Mouse (Mus musculus) embryo, embryonic 10.5 days (tissue): ENCODE data around the gene Ndufaf2.

Source experiments
- DNase-seq: peaks from one replicate; pipeline ENCODE4 v3.0.0-alpha.2; 2015; ENCODE audit warnings: low spot score

Ndufaf2 gene

GRCm38 (mm10) chr13:108032789-108033188 is 125.6 kb downstream of the Ndufaf2 start:
- no peak for DNase-seq

GRCm38 (mm10) chr13:108025802-108026201 is 132.6 kb downstream of the Ndufaf2 start:
- DNase-seq: no peak

- no peak for DNase-seq
These were observed 141.1 kb downstream of the Ndufaf2 start for GRCm38 (mm10) chr13:108017349-108017748.

- DNase-seq: no peak
These were observed 143.3 kb downstream of the Ndufaf2 start for GRCm38 (mm10) chr13:108015166-108015565.

GRCm38 (mm10) chr13:108013839-108014238 is 144.6 kb downstream of the Ndufaf2 start:
- no peak for DNase-seq

- no peak for DNase-seq
These were observed 145.3 kb downstream of the Ndufaf2 start for GRCm38 (mm10) chr13:108013110-108013509.

GRCm38 (mm10) chr13:108007861-108008260 is 150.6 kb downstream of the Ndufaf2 start:
- DNase-seq: no peak

GRCm38 (mm10) chr13:107996301-107996700 is 162.1 kb downstream of the Ndufaf2 start:
- DNase-seq: no peak

- DNase-seq: no peak
These were observed 163.2 kb downstream of the Ndufaf2 start for GRCm38 (mm10) chr13:107995211-107995610.

GRCm38 (mm10) chr13:107992573-107992972 is 165.8 kb downstream of the Ndufaf2 start:
- DNase-seq: no peak

- no peak for DNase-seq
These were observed 173.8 kb downstream of the Ndufaf2 start for GRCm38 (mm10) chr13:107984641-107985040.

- no peak for DNase-seq
These were observed 174.2 kb downstream of the Ndufaf2 start for GRCm38 (mm10) chr13:107984186-107984585.

- no peak for DNase-seq
These were observed 175.1 kb downstream of the Ndufaf2 start for GRCm38 (mm10) chr13:107983231-107983847.

GRCm38 (mm10) chr13:107979461-107979860 is 179.0 kb downstream of the Ndufaf2 start:
- no peak for DNase-seq

- no peak for DNase-seq
These were observed 181.4 kb downstream of the Ndufaf2 start for GRCm38 (mm10) chr13:107976886-107977656.

- DNase-seq: no peak
These were observed 186.0 kb downstream of the Ndufaf2 start for GRCm38 (mm10) chr13:107972451-107972850.

GRCm38 (mm10) chr13:107971868-107972267 is 186.6 kb downstream of the Ndufaf2 start:
- DNase-seq: no peak

GRCm38 (mm10) chr13:107970422-107971142 is 187.8 kb downstream of the Ndufaf2 start:
- DNase-seq: no peak

- no peak for DNase-seq
These were observed 188.4 kb downstream of the Ndufaf2 start for GRCm38 (mm10) chr13:107969961-107970391.

GRCm38 (mm10) chr13:107964616-107965015 is 193.8 kb downstream of the Ndufaf2 start:
- no peak for DNase-seq

GRCm38 (mm10) chr13:107963471-107963870 is 195.0 kb downstream of the Ndufaf2 start:
- no peak for DNase-seq

GRCm38 (mm10) chr13:107962741-107963140 is 195.7 kb downstream of the Ndufaf2 start:
- DNase-seq: no peak

GRCm38 (mm10) chr13:107961972-107962371 is 196.5 kb downstream of the Ndufaf2 start:
- DNase-seq: no peak
